Mouse (Mus musculus): Measurements from ENCODE around the gene Hs3st5.

GRCm38 (mm10) chr10:36729361-36730098 lies 222.9 kb downstream of the Hs3st5 start:
- TF ChIP-seq POLR2A (IDR thresholded peaks at IDR 0.05; ENCODE audit: insufficient read depth, low read depth, low read length): no peak
- no peak for TF ChIP-seq CTCF (IDR thresholded peaks at IDR 0.05; ENCODE audit: insufficient read depth, low read depth, low read length)
